Mouse (Mus musculus) embryonic fibroblast, embryonic 13.5 days (primary cell): ENCODE measurements around the gene Gm6657.

Experiments used
- CTCF ChIP-seq: IDR thresholded peaks from 2 replicates; pipeline ENCODE4 v1.5.1; 2011; ENCODE audit warnings: mild to moderate bottlenecking, control low read depth, low read length, moderate library complexity, borderline replicate concordance; ENCODE audit not compliant: insufficient read depth
- POLR2A ChIP-seq: IDR thresholded peaks from 2 replicates; pipeline ENCODE4 v1.6.1; 2011; ENCODE audit warnings: low read depth, mild to moderate bottlenecking, control low read depth, low read length, moderate library complexity

DNA sequence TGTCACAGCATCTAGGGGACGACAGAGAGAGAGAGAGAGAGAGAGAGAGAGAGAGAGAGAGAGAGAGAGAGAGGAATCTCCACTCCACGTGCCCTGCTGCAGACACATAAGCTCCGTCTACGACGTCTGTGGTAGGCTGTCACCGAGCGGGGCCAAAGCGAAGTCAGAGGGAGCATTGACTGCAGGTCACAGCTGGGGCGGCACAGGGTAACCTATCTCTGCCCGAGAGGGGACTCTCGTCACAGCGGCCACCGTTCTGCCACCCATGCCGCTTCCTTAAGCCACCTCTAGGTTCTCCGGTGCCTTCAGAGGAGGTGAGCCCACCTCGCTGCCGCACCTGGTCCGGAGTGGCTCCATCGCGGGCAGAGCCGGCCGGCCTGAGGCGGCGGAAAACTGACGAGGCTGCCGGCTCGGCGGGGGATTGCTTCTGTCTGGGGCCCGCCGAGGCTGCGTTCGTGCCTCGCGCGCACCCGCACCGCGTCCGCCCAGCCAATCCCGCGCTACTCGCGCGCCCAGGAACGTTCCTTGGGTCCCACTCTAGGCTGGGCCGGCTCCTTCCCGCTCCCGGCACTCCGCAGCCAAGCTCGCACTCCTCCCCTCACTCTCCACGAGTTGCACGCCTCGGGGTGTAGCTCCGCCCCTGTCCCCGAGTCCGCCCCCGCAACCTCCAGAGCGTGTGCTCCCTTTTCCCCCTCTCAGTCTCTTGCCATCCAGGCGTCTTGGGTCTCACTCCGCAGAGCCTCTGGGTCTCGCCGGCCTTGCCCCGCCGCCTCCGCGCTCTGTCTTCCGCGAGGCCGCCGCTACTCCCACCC lies 31.9 kb downstream of the Gm6657 start, which contains the start of gene Gphn:
- TF ChIP-seq CTCF (no peak), POLR2A (peak; percentile 74)
